Mouse (Mus musculus) liver, embryonic 11.5 days (tissue): ENCODE measurements at regions not wholly inside any gene's neighbourhood (a gene's known extent, or its start where the extent isn't known, plus 50 kb on each side); places are given as distances from the start of the nearest gene placed in this dataset.

ENCODE experiments used
- ATAC-seq: fragments of 200-750 bp; cut with Nextera tagmentation; replicated peaks from 2 replicates; pipeline ENCODE4 v1.8.0; 2017; ENCODE audit warnings: moderate number of reproducible peaks, mild to moderate bottlenecking, moderate TSS enrichment, moderate library complexity; ENCODE audit not compliant: low FRiP score
- DNase-seq: peaks from one replicate; pipeline ENCODE4 v3.0.0-alpha.2; 2017; ENCODE audit warnings: low spot score
- H3K27ac ChIP-seq: fragments of 300-500 bp; sonication (generic); 2 replicates; pipeline ENCODE4 v1.5.1; 2014; ENCODE audit warnings: mild to moderate bottlenecking, low read depth, low read length, control low read depth
- H3K27me3 ChIP-seq: fragments of 300-500 bp; sonication (generic); replicated peaks from 2 replicates; pipeline ENCODE4 v1.6.1; 2014; ENCODE audit warnings: low read length, mixed read lengths; ENCODE audit not compliant: control insufficient read depth, insufficient read depth
- H3K36me3 ChIP-seq: fragments of 300-500 bp; sonication (generic); 2 replicates; pipeline ENCODE4 v1.6.1; 2014; ENCODE audit warnings: mild to moderate bottlenecking, low read length, moderate library complexity, mixed read lengths; ENCODE audit not compliant: control insufficient read depth, insufficient read depth
- H3K4me1 ChIP-seq: fragments of 300-500 bp; sonication (generic); replicated peaks from 2 replicates; pipeline ENCODE4 v1.6.1; 2014; ENCODE audit warnings: low read length, mixed read lengths; ENCODE audit not compliant: control insufficient read depth, insufficient read depth
- H3K4me2 ChIP-seq: fragments of 300-500 bp; sonication (generic); 2 replicates; pipeline ENCODE4 v1.6.1; 2014; ENCODE audit warnings: mild to moderate bottlenecking, control low read depth, moderate library complexity
- H3K4me3 ChIP-seq: fragments of 300-500 bp; sonication (generic); 2 replicates; pipeline ENCODE4 v1.5.1; 2014; ENCODE audit warnings: low read depth, low read length, control low read depth
- H3K9ac ChIP-seq: fragments of 300-500 bp; sonication (generic); 2 replicates; pipeline ENCODE4 v1.6.1; 2014; ENCODE audit warnings: low read depth, low read length, control low read depth
- H3K9me3 ChIP-seq: fragments of 300-500 bp; sonication (generic); 2 replicates; pipeline ENCODE4 v1.6.1; 2016; ENCODE audit warnings: low read length, inconsistent platforms, mixed read lengths; ENCODE audit not compliant: control insufficient read depth
- WGBS: fragments of 180-500 bp; shearing (Covaris S2); extraction: QIAGEN DNeasy Blood & Tissue Kit; methylation state at CpG from one replicate; pipeline ENCODE4 v1.1.7; 2014; 5-methylcytosine and 5-hydroxymethylcytosine counted together

DNA sequence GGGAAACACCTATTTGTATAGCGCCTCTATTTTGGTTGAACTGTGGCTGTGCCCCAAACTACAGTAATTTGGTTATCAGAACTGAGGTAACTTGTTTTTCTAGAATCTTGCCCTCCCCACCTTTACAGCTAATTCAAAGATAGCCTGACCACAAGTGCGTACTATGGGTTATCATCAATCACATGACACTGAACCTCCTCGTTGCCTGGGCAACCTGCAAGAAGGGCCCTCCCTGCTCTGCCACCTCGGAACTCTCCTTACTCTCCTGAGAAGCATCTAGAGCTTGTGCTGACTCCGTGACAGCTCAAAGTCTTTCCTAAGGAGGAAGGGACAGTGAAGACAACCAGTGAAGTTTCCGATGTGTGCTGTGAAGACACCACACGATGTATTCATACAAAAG lies 72.2 kb upstream of the Mark1 start:
- ATAC-seq (peak; percentile 90), DNase-seq (no peak)
- WGBS = 47% methylated on average over 7 of the region's 7 CpGs

GRCm38 (mm10) chr1:185070853-185071149 lies 71.4 kb upstream of the Mark1 start:
- H3K9ac ChIP-seq = no peak overlapping the region
- H3K4me1 ChIP-seq = no peaks in the 10 kb centered on the region
- DNase-seq (no peak), ATAC-seq (no peak)
- H3K36me3 ChIP-seq = no peaks in the 10 kb centered on the region
- H3K4me2 ChIP-seq = no peak overlapping the region
- H3K4me3 ChIP-seq = no peak overlapping the region
- WGBS = 64% methylated on average over 3 of the region's 3 CpGs
- H3K9me3 ChIP-seq = no peaks in the 10 kb centered on the region
- H3K27me3 ChIP-seq = no peaks in the 10 kb centered on the region
- H3K27ac ChIP-seq = no peak overlapping the region

More for the DNA sequence above, 72.2 kb upstream of the Mark1 start:
- H3K4me1 ChIP-seq = no peaks in the 10 kb centered on the region
- no peak overlapping the region for H3K4me2 ChIP-seq
- no peak overlapping the region for H3K9ac ChIP-seq
- H3K27ac ChIP-seq = no peak overlapping the region
- no peaks in the 10 kb centered on the region for H3K9me3 ChIP-seq
- H3K27me3 ChIP-seq = no peaks in the 10 kb centered on the region
- no peak overlapping the region for H3K4me3 ChIP-seq
- H3K36me3 ChIP-seq = no peaks in the 10 kb centered on the region

GRCm38 (mm10) chr1:185070062-185070852 lies 70.9 kb upstream of the Mark1 start:
- Histone ChIP-seq H3K27ac (no peak overlapping the region), H3K4me3 (no peak overlapping the region), H3K4me1 (no peaks in the 10 kb centered on the region), H3K4me2 (no peak overlapping the region), H3K27me3 (no peaks in the 10 kb centered on the region), H3K9ac (no peak overlapping the region), H3K9me3 (no peaks in the 10 kb centered on the region), H3K36me3 (no peaks in the 10 kb centered on the region)
- 80% methylated on average over 10 of the region's 10 CpGs for WGBS
- ATAC-seq (no peak), DNase-seq (no peak)

GRCm38 (mm10) chr1:185068136-185068535 lies 68.8 kb upstream of the Mark1 start:
- no peak overlapping the region for H3K4me2 ChIP-seq
- no peak overlapping the region for H3K27ac ChIP-seq
- no peaks in the 10 kb centered on the region for H3K4me1 ChIP-seq
- no peaks in the 10 kb centered on the region for H3K36me3 ChIP-seq
- 63% methylated on average over 6 of the region's 6 CpGs for WGBS
- no peak overlapping the region for H3K4me3 ChIP-seq
- DNase-seq = no peak
- ATAC-seq = no peak
- no peaks in the 10 kb centered on the region for H3K9me3 ChIP-seq
- H3K9ac ChIP-seq = no peak overlapping the region
- no peaks in the 10 kb centered on the region for H3K27me3 ChIP-seq

DNA sequence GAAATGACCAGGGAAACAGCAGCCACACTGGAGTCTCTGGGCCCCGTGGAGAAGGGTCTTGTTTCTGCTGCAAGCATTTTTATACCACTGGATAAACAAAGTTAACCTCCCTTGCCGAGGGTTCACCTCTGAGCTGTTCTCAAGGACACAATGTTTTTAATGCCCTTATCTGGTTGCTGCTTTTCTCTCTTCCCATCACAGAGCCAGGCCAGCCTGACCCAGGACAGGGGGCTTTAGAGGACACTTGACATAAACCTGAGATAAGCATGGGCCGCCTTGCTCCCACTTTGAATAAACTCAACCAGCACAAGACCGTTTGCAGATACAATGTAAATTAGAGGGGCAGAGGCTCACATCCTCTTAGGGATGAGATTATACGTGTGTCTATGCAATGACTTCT lies 68.3 kb upstream of the Mark1 start:
- Histone ChIP-seq H3K4me3 (no peak overlapping the region), H3K36me3 (no peaks in the 10 kb centered on the region), H3K4me1 (no peaks in the 10 kb centered on the region), H3K9ac (no peak overlapping the region), H3K27ac (no peak overlapping the region), H3K9me3 (no peaks in the 10 kb centered on the region), H3K27me3 (no peaks in the 10 kb centered on the region), H3K4me2 (no peak overlapping the region)
- DNase-seq (no peak), ATAC-seq (no peak)
- WGBS = 40% methylated on average over 5 of the region's 5 CpGs

DNA sequence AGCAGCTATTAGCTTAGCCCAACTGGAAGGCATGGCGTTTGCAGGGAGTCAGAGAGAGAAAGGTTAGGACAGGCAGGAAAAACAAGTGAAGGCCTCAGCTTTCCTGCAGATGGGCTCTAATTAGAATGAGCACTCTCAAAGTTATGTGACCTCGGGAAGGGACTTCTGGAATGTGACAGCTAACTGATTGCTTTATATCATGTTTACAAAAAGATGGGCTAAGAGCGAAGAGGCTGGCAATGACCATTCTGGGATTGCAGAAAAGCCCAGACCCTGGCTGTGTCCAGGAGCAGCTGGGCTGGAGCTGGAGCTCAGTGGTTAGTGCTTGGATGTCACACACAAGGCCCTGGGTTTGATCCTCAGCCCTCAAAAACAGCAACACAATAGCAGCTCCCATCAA lies 65.7 kb upstream of the Mark1 start:
- no peaks in the 10 kb centered on the region for H3K9me3 ChIP-seq
- H3K4me3 ChIP-seq = no peak overlapping the region
- no peaks in the 10 kb centered on the region for H3K4me1 ChIP-seq
- ATAC-seq (no peak), DNase-seq (no peak)
- WGBS = 45% methylated on average over 3 of the region's 3 CpGs
- H3K9ac ChIP-seq = no peak overlapping the region
- H3K36me3 ChIP-seq = no peaks in the 10 kb centered on the region
- no peaks in the 10 kb centered on the region for H3K27me3 ChIP-seq
- no peak overlapping the region for H3K27ac ChIP-seq
- H3K4me2 ChIP-seq = no peak overlapping the region

DNA sequence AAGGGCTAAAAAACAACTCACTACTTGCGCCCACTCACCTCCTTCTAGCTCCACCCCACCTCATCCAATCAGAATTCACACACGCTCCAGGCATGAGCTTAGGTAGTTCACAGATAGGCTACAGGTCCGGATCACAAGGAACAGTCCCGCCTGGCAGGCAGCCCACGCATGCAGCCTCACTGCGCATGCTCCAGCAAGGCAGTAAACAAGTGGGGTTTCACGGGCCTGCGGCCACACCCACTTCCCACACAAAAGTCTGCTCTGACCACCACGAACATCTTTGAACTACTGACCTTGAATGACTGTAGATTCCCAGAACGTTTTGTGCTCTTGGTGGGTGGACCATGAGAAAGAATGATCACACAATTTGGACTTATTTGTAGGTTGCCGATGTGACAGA lies 62.7 kb upstream of the Mark1 start:
- no peaks in the 10 kb centered on the region for H3K4me1 ChIP-seq
- no peak overlapping the region for H3K9ac ChIP-seq
- no peak overlapping the region for H3K27ac ChIP-seq
- no peaks in the 10 kb centered on the region for H3K9me3 ChIP-seq
- no peak overlapping the region for H3K4me2 ChIP-seq
- no peak overlapping the region for H3K4me3 ChIP-seq
- no peaks in the 10 kb centered on the region for H3K36me3 ChIP-seq
- 75% methylated on average over 11 of the region's 11 CpGs for whole genome bisulfite sequencing
- no peak for DNase-seq
- no peaks in the 10 kb centered on the region for H3K27me3 ChIP-seq
- ATAC-seq = no peak

GRCm38 (mm10) chr1:185057443-185057842 lies 58.1 kb upstream of the Mark1 start:
- ATAC-seq = no peak
- DNase-seq = no peak
- H3K4me3 ChIP-seq = no peak overlapping the region
- no peaks in the 10 kb centered on the region for H3K36me3 ChIP-seq
- H3K27ac ChIP-seq = no peak overlapping the region
- 88% methylated on average over 15 of the region's 15 CpGs for WGBS
- no peaks in the 10 kb centered on the region for H3K4me1 ChIP-seq
- H3K27me3 ChIP-seq = no peaks in the 10 kb centered on the region
- H3K9ac ChIP-seq = no peak overlapping the region
- no peaks in the 10 kb centered on the region for H3K9me3 ChIP-seq
- H3K4me2 ChIP-seq = no peak overlapping the region

DNA sequence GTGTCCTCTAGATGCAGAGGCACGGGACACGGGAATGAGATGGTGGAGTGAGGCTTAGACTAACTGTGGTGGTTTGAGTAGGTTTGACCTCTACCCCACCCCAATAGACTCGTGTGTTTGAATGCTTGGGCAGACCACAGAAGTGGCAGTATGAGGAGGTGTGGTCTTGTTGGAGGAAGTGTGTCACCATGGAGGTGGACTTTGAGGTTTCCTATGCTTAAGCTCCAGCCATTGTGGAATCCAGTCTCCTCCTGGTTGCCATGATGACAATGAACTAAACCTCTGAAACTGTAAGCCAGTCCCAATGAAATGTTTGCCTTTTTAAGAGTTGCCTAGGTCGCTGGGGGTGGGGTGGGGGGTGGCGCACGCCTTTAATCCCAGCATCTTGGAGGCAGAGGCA lies 53.3 kb upstream of the Mark1 start:
- no peaks in the 10 kb centered on the region for H3K4me1 ChIP-seq
- H3K9ac ChIP-seq = no peak overlapping the region
- DNase-seq (no peak), ATAC-seq (no peak)
- H3K27me3 ChIP-seq = no peaks in the 10 kb centered on the region
- no peak overlapping the region for H3K27ac ChIP-seq
- H3K4me2 ChIP-seq = no peak overlapping the region
- no peaks in the 10 kb centered on the region for H3K36me3 ChIP-seq
- no peaks in the 10 kb centered on the region for H3K9me3 ChIP-seq
- H3K4me3 ChIP-seq = no peak overlapping the region
- 75% methylated on average over 6 of the region's 6 CpGs for WGBS
